Mouse (Mus musculus) lung, embryonic 16.5 days (tissue): ENCODE measurements around the gene Pou2f3. TPM values are rescaled to one million over a fixed set of nuclear protein-coding genes. Genes with fewer than 3 reads are reported as not detected.

ENCODE experiments used
- ATAC-seq: fragments of 200-750 bp; cut with Nextera tagmentation; 2 replicates; pipeline ENCODE4 v1.8.0; 2017; ENCODE audit warnings: low read depth, mild to moderate bottlenecking, moderate library complexity
- H3K27ac ChIP-seq: fragments of 300-500 bp; sonication (generic); 2 replicates; pipeline ENCODE4 v1.5.1; 2014; ENCODE audit warnings: mild to moderate bottlenecking, control low read depth, low read length
- H3K27me3 ChIP-seq: fragments of 300-500 bp; sonication (generic); 2 replicates; pipeline ENCODE4 v1.6.1; 2014; ENCODE audit warnings: low read depth, low read length, mixed read lengths; ENCODE audit not compliant: control insufficient read depth, insufficient read depth
- H3K36me3 ChIP-seq: fragments of 300-500 bp; sonication (generic); 2 replicates; pipeline ENCODE4 v1.6.1; 2014; ENCODE audit warnings: low read length; ENCODE audit not compliant: control insufficient read depth, insufficient read depth
- H3K4me1 ChIP-seq: fragments of 300-500 bp; sonication (generic); replicated peaks from 2 replicates; pipeline ENCODE4 v1.6.1; 2014; ENCODE audit warnings: low read length, mixed read lengths; ENCODE audit not compliant: control insufficient read depth, insufficient read depth
- H3K4me2 ChIP-seq: fragments of 300-500 bp; sonication (generic); 2 replicates; pipeline ENCODE4 v1.6.1; 2014; ENCODE audit warnings: low read depth, low read length, control low read depth
- H3K4me3 ChIP-seq: fragments of 300-500 bp; sonication (generic); 2 replicates; pipeline ENCODE4 v1.5.1; 2014; ENCODE audit warnings: mild to moderate bottlenecking, low read length, control low read depth
- H3K9ac ChIP-seq: fragments of 300-500 bp; sonication (generic); 2 replicates; pipeline ENCODE4 v1.6.1; 2014; ENCODE audit warnings: low read length, control low read depth
- H3K9me3 ChIP-seq: fragments of 300-500 bp; sonication (generic); 2 replicates; pipeline ENCODE4 v1.6.1; 2016; ENCODE audit warnings: low read length; ENCODE audit not compliant: control insufficient read depth
- WGBS: fragments of 180-500 bp; shearing (Covaris S2); extraction: QIAGEN DNeasy Blood & Tissue Kit; methylation state at CpG from one replicate; pipeline ENCODE4 v1.1.7; 2014; 5-methylcytosine and 5-hydroxymethylcytosine counted together
- polyA plus RNA-seq: library from polyadenylated mRNA; unstranded; fragments of >200 nt; fragmentation: Nextera tagmentation; extraction: Ambion mirVana; gene quantifications from 2 replicates; pipeline ENCODE4 v1.2.1, GENCODE M21; 2015

The Pou2f3 gene
- polyA plus RNA-seq, 1 experiment from 2014 or later = 0.13 TPM

DNA sequence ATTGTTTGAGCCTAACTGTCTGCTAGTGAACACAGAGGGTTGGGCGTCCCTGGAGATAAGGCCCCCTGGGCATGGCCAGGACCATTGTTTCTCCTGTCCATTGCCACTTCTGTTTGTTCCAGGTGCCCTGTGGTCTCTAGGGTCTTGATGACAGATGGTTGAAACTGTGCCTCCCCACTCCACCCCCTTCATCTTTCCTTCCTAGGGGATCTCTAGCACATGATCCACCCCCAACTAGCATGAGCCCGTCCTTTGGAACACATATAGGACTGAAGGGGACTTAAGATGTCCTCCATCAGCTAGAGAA lies 30.4 kb upstream of the Pou2f3 start:
- ATAC-seq = no peak
- peaks cover 25% of the 10 kb centered on the region for H3K4me1 ChIP-seq
- peak overlapping the region; percentile 73 for H3K27ac ChIP-seq
- no peaks in the 10 kb centered on the region for H3K36me3 ChIP-seq
- 41% methylated on average over 2 of the region's 2 CpGs for WGBS
- H3K9ac ChIP-seq = peak overlapping the region; percentile 72
- no peaks in the 10 kb centered on the region for H3K27me3 ChIP-seq
- no peak overlapping the region for H3K4me3 ChIP-seq
- no peaks in the 10 kb centered on the region for H3K9me3 ChIP-seq
- peak overlapping the region; percentile 66; the same call in 1 of the 2 replicates for H3K4me2 ChIP-seq

DNA sequence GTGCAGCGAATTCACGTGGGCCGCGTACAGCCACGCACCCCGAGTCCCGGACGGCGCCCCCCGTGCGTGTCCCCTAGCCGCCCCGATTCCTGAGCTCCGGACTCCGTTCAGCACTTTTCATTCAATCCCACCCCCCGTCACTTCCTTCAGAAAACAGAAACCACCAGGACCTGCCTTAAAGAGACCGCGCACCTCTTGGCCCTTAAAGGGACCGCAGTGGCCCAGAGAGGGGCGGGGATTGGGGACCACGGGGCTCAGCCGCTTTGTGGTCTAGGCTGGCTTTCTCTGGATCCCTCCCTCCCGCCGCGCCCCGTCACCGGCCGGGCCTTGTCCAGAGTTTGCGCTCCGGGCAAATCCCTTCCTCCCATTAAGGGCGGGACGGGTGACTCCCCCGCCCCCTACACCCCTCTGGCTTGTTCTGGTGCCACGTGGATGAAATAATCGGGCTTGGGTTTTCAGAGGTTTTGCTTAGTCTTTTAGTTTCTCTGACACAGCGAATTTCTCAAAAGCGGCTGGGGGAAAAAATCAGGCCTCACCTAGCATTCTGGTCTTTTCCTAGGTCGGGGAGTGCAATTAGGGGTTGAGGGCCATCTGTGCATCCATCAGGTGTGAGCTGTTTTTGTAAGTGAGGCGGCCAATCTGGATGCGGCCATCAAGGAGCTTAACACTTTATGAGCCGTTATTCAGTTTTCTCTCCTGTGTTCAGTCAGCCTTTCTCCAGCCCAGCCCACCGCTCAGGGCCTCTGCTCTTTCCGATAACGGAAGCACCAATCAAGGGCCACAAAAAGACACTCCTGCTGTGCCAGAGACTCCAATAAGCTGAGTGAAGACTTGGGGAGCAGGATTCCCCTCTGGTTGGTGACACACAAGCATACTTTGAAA lies 29.8 kb upstream of the Pou2f3 start, which contains the start of gene Oaf:
Oaf (minus strand) TSS at position 200 of the 882 bp plus-strand sequence.
- Histone ChIP-seq H3K27ac (peak within 1 kb of the TSS; percentile 73), H3K4me1 (peaks cover 25% of the 10 kb centered on the region), H3K27me3 (no peaks in the 10 kb centered on the region), H3K9ac (peak within 1 kb of the TSS; percentile 72), H3K36me3 (peaks cover 1% of the 10 kb centered on the region; the same call in 1 of the 2 replicates), H3K9me3 (no peaks in the 10 kb centered on the region), H3K4me3 (peak within 1 kb of the TSS; percentile 65), H3K4me2 (peak within 1 kb of the TSS; percentile 66)
- ATAC-seq = peak; percentile 95
- 1% methylated on average over 44 of the region's 44 CpGs for WGBS

- H3K9me3 ChIP-seq = no peaks in the 10 kb centered on the region
- peak; percentile 24 for ATAC-seq
- H3K9ac ChIP-seq = peak overlapping the region; percentile 72
- H3K4me1 ChIP-seq = peaks cover 25% of the 10 kb centered on the region
- peak overlapping the region; percentile 65 for H3K4me3 ChIP-seq
- H3K27ac ChIP-seq = peak overlapping the region; percentile 73
- WGBS = under 1% methylated on average over 45 of the region's 51 CpGs
- H3K36me3 ChIP-seq = peaks cover 4% of the 10 kb centered on the region; the same call in 1 of the 2 replicates
- peak overlapping the region; percentile 66 for H3K4me2 ChIP-seq
- no peaks in the 10 kb centered on the region for H3K27me3 ChIP-seq
Measured at GRCm38 (mm10) chr9:43238631-43239545, 28.7 kb upstream of the Pou2f3 start.

- no peak for ATAC-seq
- Histone ChIP-seq H3K4me3 (peak overlapping the region; percentile 65), H3K27ac (peak overlapping the region; percentile 3; the same call in 1 of the 2 replicates), H3K9ac (peak overlapping the region; percentile 72), H3K36me3 (peaks cover 4% of the 10 kb centered on the region; the same call in 1 of the 2 replicates), H3K9me3 (no peaks in the 10 kb centered on the region), H3K4me1 (peaks cover 28% of the 10 kb centered on the region), H3K27me3 (no peaks in the 10 kb centered on the region), H3K4me2 (peak overlapping the region; percentile 66)
- WGBS = 53% methylated on average over 2 of the region's 2 CpGs
Measured at GRCm38 (mm10) chr9:43238167-43238566, 28.0 kb upstream of the Pou2f3 start.

DNA sequence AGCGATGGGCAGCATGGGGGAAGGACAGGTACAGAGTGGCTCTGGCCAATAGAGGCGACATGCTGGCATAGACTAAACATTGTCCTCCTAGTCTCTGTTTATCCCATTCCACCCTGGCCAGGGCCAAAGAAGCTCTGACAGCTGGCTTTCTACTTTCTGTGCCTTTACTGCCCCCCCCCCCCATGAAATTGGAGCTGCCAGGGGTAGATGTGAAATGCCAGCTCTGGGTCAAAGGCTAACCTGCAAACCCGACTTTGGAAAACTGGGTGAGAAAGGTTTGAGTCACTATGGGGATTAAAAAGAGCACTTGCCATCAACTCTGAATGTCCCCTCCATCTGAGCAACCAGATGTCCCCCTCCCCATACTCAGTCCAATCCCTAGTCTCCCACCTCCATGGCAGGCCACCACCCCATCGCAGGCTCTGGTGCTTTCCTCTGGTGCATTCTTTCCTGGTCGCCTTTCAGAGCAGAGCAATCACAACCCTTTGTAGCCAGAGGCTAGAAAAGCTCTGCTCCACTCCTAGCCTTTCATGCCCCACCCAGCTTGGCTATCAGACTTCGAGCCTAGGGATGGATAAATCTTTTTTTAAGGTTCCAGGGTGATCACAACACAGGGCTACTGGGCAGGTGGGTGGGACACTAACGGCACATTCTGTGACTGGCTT lies 27.1 kb upstream of the Pou2f3 start:
- ATAC-seq = no peak
- no peaks in the 10 kb centered on the region for H3K9me3 ChIP-seq
- H3K36me3 ChIP-seq = peaks cover 4% of the 10 kb centered on the region; the same call in 1 of the 2 replicates
- H3K4me2 ChIP-seq = peak overlapping the region; percentile 66
- peaks cover 38% of the 10 kb centered on the region for H3K4me1 ChIP-seq
- 46% methylated on average over 7 of the region's 7 CpGs for WGBS
- H3K27me3 ChIP-seq = no peaks in the 10 kb centered on the region
- H3K27ac ChIP-seq = no peak overlapping the region; the same call in none of the 2 replicates
- peak overlapping the region; percentile 65; the same call in 1 of the 2 replicates for H3K4me3 ChIP-seq
- H3K9ac ChIP-seq = peak overlapping the region; percentile 2

- H3K4me1 ChIP-seq = peaks cover 44% of the 10 kb centered on the region
Measured at GRCm38 (mm10) chr9:43236576-43236975, 26.4 kb upstream of the Pou2f3 start.

GRCm38 (mm10) chr9:43236106-43236505 lies 25.9 kb upstream of the Pou2f3 start:
- WGBS = 86% methylated on average over 1 of the region's 1 CpGs
- Histone ChIP-seq H3K27ac (no peak overlapping the region), H3K27me3 (no peaks in the 10 kb centered on the region), H3K4me2 (no peak overlapping the region), H3K4me1 (peaks cover 49% of the 10 kb centered on the region), H3K36me3 (peaks cover 4% of the 10 kb centered on the region; the same call in 1 of the 2 replicates), H3K4me3 (no peak overlapping the region), H3K9me3 (no peaks in the 10 kb centered on the region), H3K9ac (no peak overlapping the region)
- ATAC-seq = no peak

More at GRCm38 (mm10) chr9:43236576-43236975, 26.4 kb upstream of the Pou2f3 start:
- Histone ChIP-seq H3K9me3 (no peaks in the 10 kb centered on the region), H3K4me2 (no peak overlapping the region; the same call in 1 of the 2 replicates), H3K4me3 (no peak overlapping the region), H3K27me3 (no peaks in the 10 kb centered on the region), H3K9ac (no peak overlapping the region), H3K27ac (no peak overlapping the region), H3K36me3 (peaks cover 4% of the 10 kb centered on the region; the same call in 1 of the 2 replicates)
- ATAC-seq = no peak
- WGBS = 68% methylated on average over 7 of the region's 7 CpGs

GRCm38 (mm10) chr9:43235336-43235735 lies 25.2 kb upstream of the Pou2f3 start:
- Histone ChIP-seq H3K27me3 (no peaks in the 10 kb centered on the region), H3K36me3 (peaks cover 4% of the 10 kb centered on the region; the same call in 1 of the 2 replicates), H3K4me2 (no peak overlapping the region), H3K27ac (no peak overlapping the region), H3K9ac (no peak overlapping the region), H3K9me3 (no peaks in the 10 kb centered on the region), H3K4me1 (peaks cover 54% of the 10 kb centered on the region), H3K4me3 (no peak overlapping the region)
- ATAC-seq = no peak
- 71% methylated on average over 6 of the region's 6 CpGs for WGBS
